Mouse (Mus musculus): ENCODE measurements at regions not wholly inside any gene's neighbourhood (a gene's known extent, or its start where the extent isn't known, plus 50 kb on each side); places are given as distances from the start of the nearest gene placed in this dataset.

- Histone ChIP-seq H3K4me3 (ENCODE audit: insufficient read depth in 1 of 2, low read depth in 1 of 2, low read length in 2 of 2, poor library complexity in 1 of 2, severe bottlenecking in 1 of 2) (no peak overlapping the region), H3K9ac (ENCODE audit: insufficient read depth, low read depth, low read length, poor library complexity, severe bottlenecking) (no peak overlapping the region), H3K9me3 (ENCODE audit: control insufficient read depth, insufficient read depth, low read depth, low read length) (no peaks in the 10 kb centered on the region), H3K27ac (ENCODE audit: insufficient read depth, low read depth, low read length, poor library complexity, severe bottlenecking) (no peak overlapping the region), H3K36me3 (ENCODE audit: control insufficient read depth, insufficient read depth, low read length, poor library complexity, severe bottlenecking) (no peaks in the 10 kb centered on the region), H3K4me1 (ENCODE audit: control insufficient read depth in 2 of 2, insufficient read depth in 2 of 2, low read length in 2 of 2, poor library complexity in 1 of 2) (no peaks in the 10 kb centered on the region)
- in situ Hi-C loops (cut with MboI; ENCODE audit: low sequenced_read_pairs in 2 of 2, unreplicated experiment in 2 of 2), result no loop called here
- DNase-seq (ENCODE audit: low read depth, low spot score), result no peak
- TF ChIP-seq HCFC1 (IDR thresholded peaks at IDR 0.05; ENCODE audit: borderline replicate concordance, insufficient read depth, low read length), result no peak
- TF ChIP-seq MAFK (IDR thresholded peaks at IDR 0.05; ENCODE audit: insufficient read depth, low read depth, low read length), result no peak
- no peak for TF ChIP-seq ZC3H11A (IDR thresholded peaks at IDR 0.05; ENCODE audit: borderline replicate concordance, low read depth, low read length)
- TF ChIP-seq CHD2 (IDR thresholded peaks at IDR 0.05; ENCODE audit: low read depth, low read length), result no peak
- no peak for TF ChIP-seq ZNF384 (IDR thresholded peaks at IDR 0.05; ENCODE audit: low read depth, low read length)
Measured at GRCm38 (mm10) chr7:70946260-70946659, 405.0 kb downstream of the Gm10295 start.

- Histone ChIP-seq H3K9ac (ENCODE audit: insufficient read depth, low read depth, low read length, poor library complexity, severe bottlenecking) (no peak overlapping the region), H3K4me3 (ENCODE audit: insufficient read depth in 1 of 2, low read depth in 1 of 2, low read length in 2 of 2, poor library complexity in 1 of 2, severe bottlenecking in 1 of 2) (no peak overlapping the region), H3K9me3 (ENCODE audit: control insufficient read depth, insufficient read depth, low read depth, low read length) (no peaks in the 10 kb centered on the region), H3K4me1 (ENCODE audit: control insufficient read depth in 2 of 2, insufficient read depth in 2 of 2, low read length in 2 of 2, poor library complexity in 1 of 2) (no peaks in the 10 kb centered on the region), H3K36me3 (ENCODE audit: control insufficient read depth, insufficient read depth, low read length, poor library complexity, severe bottlenecking) (no peaks in the 10 kb centered on the region), H3K27ac (ENCODE audit: insufficient read depth, low read depth, low read length, poor library complexity, severe bottlenecking) (no peak overlapping the region)
- in situ Hi-C loops (cut with MboI; ENCODE audit: low sequenced_read_pairs in 2 of 2, unreplicated experiment in 2 of 2), result no loop called here
- TF ChIP-seq CHD2 (IDR thresholded peaks at IDR 0.05; ENCODE audit: low read depth, low read length) (no peak), ZC3H11A (IDR thresholded peaks at IDR 0.05; ENCODE audit: borderline replicate concordance, low read depth, low read length) (no peak), ZNF384 (IDR thresholded peaks at IDR 0.05; ENCODE audit: low read depth, low read length) (no peak), HCFC1 (IDR thresholded peaks at IDR 0.05; ENCODE audit: borderline replicate concordance, insufficient read depth, low read length) (no peak), MAFK (IDR thresholded peaks at IDR 0.05; ENCODE audit: insufficient read depth, low read depth, low read length) (no peak)
- DNase-seq (ENCODE audit: low read depth, low spot score), result no peak
Measured at GRCm38 (mm10) chr7:70930911-70931310, 420.4 kb downstream of the Gm10295 start.

- DNase-seq (ENCODE audit: low read depth, low spot score), result no peak
- H3K4me3 ChIP-seq (ENCODE audit: insufficient read depth in 1 of 2, low read depth in 1 of 2, low read length in 2 of 2, poor library complexity in 1 of 2, severe bottlenecking in 1 of 2), result no peak overlapping the region
- no peaks in the 10 kb centered on the region for H3K36me3 ChIP-seq (ENCODE audit: control insufficient read depth, insufficient read depth, low read length, poor library complexity, severe bottlenecking)
- no peak overlapping the region for H3K9ac ChIP-seq (ENCODE audit: insufficient read depth, low read depth, low read length, poor library complexity, severe bottlenecking)
- H3K4me1 ChIP-seq (ENCODE audit: control insufficient read depth in 2 of 2, insufficient read depth in 2 of 2, low read length in 2 of 2, poor library complexity in 1 of 2), result no peaks in the 10 kb centered on the region
- H3K27ac ChIP-seq (ENCODE audit: insufficient read depth, low read depth, low read length, poor library complexity, severe bottlenecking), result no peak overlapping the region
- in situ Hi-C loops (cut with MboI; ENCODE audit: low sequenced_read_pairs in 2 of 2, unreplicated experiment in 2 of 2), result no loop called here
- no peak for TF ChIP-seq HCFC1 (IDR thresholded peaks at IDR 0.05; ENCODE audit: borderline replicate concordance, insufficient read depth, low read length)
- H3K9me3 ChIP-seq (ENCODE audit: control insufficient read depth, insufficient read depth, low read depth, low read length), result no peaks in the 10 kb centered on the region
Measured at GRCm38 (mm10) chr7:70929935-70930334, 421.4 kb downstream of the Gm10295 start.

- in situ Hi-C loops (cut with MboI; ENCODE audit: low sequenced_read_pairs in 2 of 2, unreplicated experiment in 2 of 2), result no loop called here
- Histone ChIP-seq H3K4me3 (ENCODE audit: insufficient read depth in 1 of 2, low read depth in 1 of 2, low read length in 2 of 2, poor library complexity in 1 of 2, severe bottlenecking in 1 of 2) (no peak overlapping the region), H3K9ac (ENCODE audit: insufficient read depth, low read depth, low read length, poor library complexity, severe bottlenecking) (no peak overlapping the region), H3K4me1 (ENCODE audit: control insufficient read depth in 2 of 2, insufficient read depth in 2 of 2, low read length in 2 of 2, poor library complexity in 1 of 2) (no peaks in the 10 kb centered on the region), H3K9me3 (ENCODE audit: control insufficient read depth, insufficient read depth, low read depth, low read length) (no peaks in the 10 kb centered on the region), H3K36me3 (ENCODE audit: control insufficient read depth, insufficient read depth, low read length, poor library complexity, severe bottlenecking) (no peaks in the 10 kb centered on the region), H3K27ac (ENCODE audit: insufficient read depth, low read depth, low read length, poor library complexity, severe bottlenecking) (no peak overlapping the region)
- TF ChIP-seq ZC3H11A (IDR thresholded peaks at IDR 0.05; ENCODE audit: borderline replicate concordance, low read depth, low read length) (no peak), MAFK (IDR thresholded peaks at IDR 0.05; ENCODE audit: insufficient read depth, low read depth, low read length) (no peak), CHD2 (IDR thresholded peaks at IDR 0.05; ENCODE audit: low read depth, low read length) (no peak), ZNF384 (IDR thresholded peaks at IDR 0.05; ENCODE audit: low read depth, low read length) (no peak), HCFC1 (IDR thresholded peaks at IDR 0.05; ENCODE audit: borderline replicate concordance, insufficient read depth, low read length) (no peak)
- no peak for DNase-seq (ENCODE audit: low read depth, low spot score)
Measured at GRCm38 (mm10) chr7:70928001-70928400, 423.3 kb downstream of the Gm10295 start.

GRCm38 (mm10) chr7:70917016-70917415 lies 434.3 kb downstream of the Gm10295 start:
- DNase-seq (ENCODE audit: low read depth, low spot score), result no peak
- Histone ChIP-seq H3K4me1 (ENCODE audit: control insufficient read depth in 2 of 2, insufficient read depth in 2 of 2, low read length in 2 of 2, poor library complexity in 1 of 2) (no peaks in the 10 kb centered on the region), H3K36me3 (ENCODE audit: control insufficient read depth, insufficient read depth, low read length, poor library complexity, severe bottlenecking) (no peaks in the 10 kb centered on the region), H3K27ac (ENCODE audit: insufficient read depth, low read depth, low read length, poor library complexity, severe bottlenecking) (no peak overlapping the region), H3K4me3 (ENCODE audit: insufficient read depth in 1 of 2, low read depth in 1 of 2, low read length in 2 of 2, poor library complexity in 1 of 2, severe bottlenecking in 1 of 2) (no peak overlapping the region), H3K9ac (ENCODE audit: insufficient read depth, low read depth, low read length, poor library complexity, severe bottlenecking) (no peak overlapping the region), H3K9me3 (ENCODE audit: control insufficient read depth, insufficient read depth, low read depth, low read length) (no peaks in the 10 kb centered on the region)
- TF ChIP-seq ZNF384 (IDR thresholded peaks at IDR 0.05; ENCODE audit: low read depth, low read length) (no peak), HCFC1 (IDR thresholded peaks at IDR 0.05; ENCODE audit: borderline replicate concordance, insufficient read depth, low read length) (no peak), MAFK (IDR thresholded peaks at IDR 0.05; ENCODE audit: insufficient read depth, low read depth, low read length) (no peak), ZC3H11A (IDR thresholded peaks at IDR 0.05; ENCODE audit: borderline replicate concordance, low read depth, low read length) (no peak)
- in situ Hi-C loops (cut with MboI; ENCODE audit: low sequenced_read_pairs in 2 of 2, unreplicated experiment in 2 of 2), result no loop called here
